Mouse (Mus musculus): ENCODE results near the gene Mrpl11.
"Not testable (repeated sequence)": the region's sequence is repeated elsewhere in the genome, so short reads cannot be mapped to it uniquely, and the experiment has no call there.

The Mrpl11 gene

DNA sequence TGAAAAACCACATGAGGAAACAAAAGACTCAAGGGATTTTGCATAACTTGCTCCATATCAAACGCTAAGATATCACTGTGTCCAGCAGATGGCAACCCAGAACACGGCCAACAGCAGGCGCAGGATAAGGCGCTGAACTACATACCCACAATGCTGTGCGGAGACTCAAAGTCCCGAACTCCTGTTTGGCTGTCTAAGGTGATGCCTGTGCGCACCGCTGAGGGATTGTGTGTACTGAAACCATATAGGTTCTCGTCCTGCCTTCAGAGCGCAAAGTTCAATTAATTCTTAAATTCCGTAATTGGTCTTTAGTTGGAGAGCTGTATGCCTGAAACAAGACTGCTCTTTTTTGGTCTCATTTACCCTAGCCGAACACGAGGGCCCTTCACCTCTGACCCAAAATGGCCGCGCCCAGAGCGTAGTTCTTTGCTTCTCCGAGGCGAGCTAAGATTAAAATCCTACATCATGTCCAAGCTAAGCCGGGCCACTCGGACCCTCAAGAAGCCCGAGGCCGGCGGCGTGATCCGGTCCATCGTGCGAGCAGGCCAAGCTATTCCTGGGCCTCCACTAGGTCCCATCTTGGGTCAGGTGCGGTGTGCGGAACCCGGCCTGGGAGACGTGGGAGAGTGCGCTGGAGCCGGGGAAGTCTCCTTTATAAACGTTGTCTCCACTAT lies at the start of gene Mrpl11:
TSS of gene Mrpl11 (plus strand) at position 220 of the 674 bp plus-strand sequence.
- peak; percentile 79 to 87 for DNase-seq (ENCODE audit: low spot score in 2 of 2)

GRCm38 (mm10) chr19:4915924-4916603 lies 45.9 kb upstream of the Mrpl11 start:
- DNase-seq (ENCODE audit: low spot score in 2 of 2), result no peak

DNA sequence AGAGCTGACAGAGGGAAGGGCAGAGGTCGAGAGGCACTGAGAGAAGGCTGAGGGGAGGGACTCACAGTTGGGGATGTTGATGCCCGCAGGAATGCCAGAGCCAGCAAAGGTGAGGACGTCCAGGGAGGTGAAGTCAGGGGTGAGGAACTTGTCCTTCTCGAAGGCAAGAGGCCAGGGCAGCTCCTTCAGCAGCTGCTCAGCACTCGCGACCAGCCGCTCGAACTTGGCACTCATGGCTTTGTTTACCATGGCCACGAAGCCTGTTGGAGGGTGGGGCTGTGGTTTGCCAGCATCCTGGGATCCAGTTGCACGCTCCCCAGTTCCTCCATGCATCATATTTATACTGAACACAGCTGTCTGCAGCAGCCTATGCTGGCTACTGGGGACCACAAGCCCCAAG lies 45.1 kb upstream of the Mrpl11 start:
- no peak for DNase-seq (ENCODE audit: low spot score in 2 of 2)

GRCm38 (mm10) chr19:4919652-4920051 lies 42.3 kb upstream of the Mrpl11 start:
- DNase-seq (ENCODE audit: low spot score in 2 of 2), result no peak

- no peak for DNase-seq (ENCODE audit: low spot score in 2 of 2)
Observed at GRCm38 (mm10) chr19:4925121-4925860, 36.7 kb upstream of the Mrpl11 start.

DNA sequence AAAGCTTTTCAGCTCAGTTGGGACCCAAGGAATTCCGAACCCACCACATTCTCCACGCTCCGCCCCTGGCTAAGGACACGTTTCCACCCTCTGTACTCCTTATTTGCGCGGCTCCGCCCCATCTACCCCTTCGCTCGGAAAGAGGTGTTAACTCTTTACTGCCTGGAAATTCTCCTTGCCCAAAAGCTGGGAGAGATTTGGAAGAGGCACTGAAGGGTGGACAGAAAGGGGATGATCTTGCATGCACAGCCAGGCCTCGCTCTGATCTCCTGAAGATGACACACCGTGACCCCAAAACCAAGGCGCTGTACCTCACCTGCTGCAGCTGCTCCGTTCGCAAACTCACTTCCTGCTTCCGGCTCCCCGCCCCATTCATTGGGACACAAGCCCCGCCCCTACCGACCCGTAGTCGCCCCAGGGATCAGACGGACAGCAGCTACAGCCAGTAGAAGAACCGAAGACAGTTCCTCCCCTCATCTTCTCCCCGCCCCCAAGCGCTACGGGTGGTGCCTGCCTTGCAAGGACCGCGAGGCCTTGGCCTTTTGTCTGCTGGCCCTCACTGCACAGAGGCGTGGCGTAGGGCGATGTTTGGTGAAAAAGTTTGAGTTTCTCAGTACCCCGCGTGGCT lies 33.9 kb upstream of the Mrpl11 start, which contains the start of gene Dpp3:
TSS of gene Dpp3 (minus strand) at position 384 of the 628 bp plus-strand sequence.
- DNase-seq (ENCODE audit: low spot score in 2 of 2), result peak; percentile 96 to 97

- DNase-seq (ENCODE audit: low spot score in 2 of 2), result no peak
Observed at GRCm38 (mm10) chr19:4928781-4929180, 33.2 kb upstream of the Mrpl11 start.

GRCm38 (mm10) chr19:4936896-4937295 lies 25.1 kb upstream of the Mrpl11 start:
- no peak for DNase-seq (ENCODE audit: low spot score in 2 of 2)

- DNase-seq (ENCODE audit: low spot score in 2 of 2), result no peak
Observed at GRCm38 (mm10) chr19:4937444-4938310, 24.3 kb upstream of the Mrpl11 start.

GRCm38 (mm10) chr19:4942551-4943252 lies 19.2 kb upstream of the Mrpl11 start, which contains the start of gene Peli3:
Gene Peli3, minus strand, starts transcription at chr19:4943127.
- peak; percentile 38 to 53 for DNase-seq (ENCODE audit: low spot score in 2 of 2)

DNA sequence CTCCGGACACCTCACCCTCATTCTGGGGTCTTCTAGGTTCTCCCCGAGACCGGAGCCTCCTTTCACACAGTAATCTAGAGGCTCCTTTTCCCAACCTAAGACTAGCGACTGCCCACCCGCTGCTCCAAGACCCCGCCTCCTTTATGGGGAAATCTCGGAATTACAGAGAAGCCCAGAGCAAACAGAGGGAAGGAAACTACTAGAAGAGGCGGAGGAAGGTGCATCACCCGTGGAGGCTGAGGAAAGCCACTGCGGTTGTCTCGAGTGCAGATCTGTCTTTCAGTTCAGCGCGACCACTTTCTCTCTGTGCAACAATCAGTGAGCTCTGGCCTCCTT lies 18.7 kb upstream of the Mrpl11 start:
- DNase-seq (ENCODE audit: low spot score in 2 of 2), result no peak

- DNase-seq (ENCODE audit: low spot score in 2 of 2), result no peak
Observed at GRCm38 (mm10) chr19:4945540-4945939, 16.4 kb upstream of the Mrpl11 start.

- not testable (repeated sequence) for DNase-seq (ENCODE audit: low spot score in 2 of 2)
Observed at GRCm38 (mm10) chr19:4948641-4949040, 13.3 kb upstream of the Mrpl11 start.

DNA sequence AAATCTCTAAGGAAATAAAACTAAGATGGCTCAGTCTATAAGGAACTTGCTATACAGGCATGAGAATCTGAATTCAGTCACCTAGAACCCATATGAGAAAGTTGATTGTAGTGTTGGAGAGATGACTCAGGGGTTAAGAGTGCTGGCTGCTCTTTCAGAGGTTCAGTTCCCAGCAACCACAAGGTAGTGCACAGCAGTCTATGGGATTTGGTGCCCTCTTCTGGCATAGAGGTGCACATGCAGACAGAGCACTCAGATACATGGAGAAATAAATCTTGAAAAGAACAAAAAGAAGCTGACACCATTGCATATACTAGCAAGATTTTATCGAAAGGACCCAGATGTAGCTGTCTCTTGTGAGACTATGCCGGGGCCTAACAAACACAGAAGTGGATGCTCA lies 6.3 kb downstream of the Mrpl11 start:
- DNase-seq (ENCODE audit: low spot score in 2 of 2), result no peak

DNA sequence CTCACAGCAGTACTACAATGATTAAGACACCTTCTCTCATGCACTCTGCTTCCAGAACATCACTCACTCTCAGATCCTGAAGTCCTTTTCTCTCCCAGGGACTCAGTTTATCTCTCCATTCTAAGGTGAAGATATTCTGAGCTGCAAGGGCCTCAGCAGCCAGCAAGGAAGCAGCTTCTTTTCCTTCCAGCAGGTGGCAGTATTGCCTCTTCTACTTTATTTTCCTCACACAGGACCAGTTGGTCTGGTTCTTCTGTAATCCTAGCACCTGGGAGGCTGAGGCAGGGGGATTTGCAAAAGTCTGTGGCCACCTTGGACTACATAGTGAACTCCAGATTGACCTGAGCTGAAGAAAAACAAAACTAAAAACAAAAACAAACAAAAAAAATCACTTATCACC lies 19.8 kb downstream of the Mrpl11 start:
- peak in 1 of 2 experiments; percentile 60 for DNase-seq (ENCODE audit: low spot score in 2 of 2)

GRCm38 (mm10) chr19:4989013-4989412 lies 27.1 kb downstream of the Mrpl11 start:
- DNase-seq (ENCODE audit: low spot score in 2 of 2), result peak; percentile 57 to 64

DNA sequence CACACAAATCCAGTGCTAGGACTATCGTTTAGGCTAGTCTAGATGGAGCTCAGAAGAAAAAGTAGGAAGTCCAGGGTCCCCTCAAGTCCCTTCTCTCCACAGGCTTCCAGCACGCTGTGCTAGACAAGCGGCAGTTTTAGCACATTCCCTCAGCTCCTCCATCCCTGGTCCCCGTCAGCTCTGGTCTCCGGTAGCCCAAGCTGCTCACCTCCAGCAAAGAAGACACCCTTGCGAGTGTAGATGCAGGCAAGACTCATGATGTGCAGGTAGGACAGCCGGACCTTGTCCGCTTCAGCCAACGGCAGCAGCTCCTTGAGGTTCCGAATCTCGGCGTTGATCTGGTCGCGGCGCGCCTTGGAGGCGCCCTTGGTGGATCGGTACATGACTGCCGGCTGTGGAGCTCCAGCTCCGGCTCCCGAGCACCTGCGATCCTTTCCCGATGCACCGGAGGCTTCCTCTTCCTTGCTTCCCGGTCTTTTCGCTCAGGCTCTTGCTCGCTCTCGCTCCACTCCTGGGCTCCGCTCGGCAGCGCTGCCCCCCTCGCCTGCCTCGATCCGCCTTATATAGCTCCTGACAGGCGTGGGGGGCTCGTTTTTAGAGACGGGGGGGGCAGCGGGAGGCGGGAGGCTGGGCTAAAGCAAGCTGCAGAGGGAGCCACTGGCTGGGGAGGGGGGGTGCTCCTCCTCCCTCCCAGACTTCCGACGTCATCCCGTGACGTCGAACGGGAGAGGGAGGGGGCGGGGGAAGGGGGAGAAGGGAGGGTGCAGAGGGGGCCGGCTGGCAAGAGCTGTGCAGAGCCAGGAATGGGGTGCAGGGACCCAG lies 27.7 kb downstream of the Mrpl11 start:
- DNase-seq (ENCODE audit: low spot score in 2 of 2), result peak; percentile 75 to 79

DNA sequence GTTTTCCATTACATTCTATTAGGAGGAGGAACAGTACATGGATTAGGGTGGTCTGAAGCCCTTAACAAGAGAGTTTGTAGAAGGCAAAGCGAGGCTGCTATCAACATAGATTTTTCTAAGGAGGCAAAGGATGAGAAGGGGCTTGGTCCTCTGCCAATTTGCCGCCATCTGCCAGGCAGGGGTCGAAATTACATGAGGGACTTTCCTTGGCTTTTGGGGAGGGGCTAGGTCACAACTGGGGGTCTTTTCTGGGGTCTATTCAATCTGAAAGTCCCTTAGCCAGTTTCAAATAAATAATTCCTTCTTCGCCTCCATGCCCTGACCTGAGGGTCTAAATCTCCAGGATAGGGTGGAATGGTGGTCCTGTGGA lies 28.3 kb downstream of the Mrpl11 start, which contains the start of gene Npas4:
TSS of gene Npas4 (minus strand) at position 61 of the 370 bp plus-strand sequence.
- DNase-seq (ENCODE audit: low spot score in 2 of 2), result no peak

- no peak for DNase-seq (ENCODE audit: low spot score in 2 of 2)
Observed at GRCm38 (mm10) chr19:4990716-4991115, 28.8 kb downstream of the Mrpl11 start.

DNA sequence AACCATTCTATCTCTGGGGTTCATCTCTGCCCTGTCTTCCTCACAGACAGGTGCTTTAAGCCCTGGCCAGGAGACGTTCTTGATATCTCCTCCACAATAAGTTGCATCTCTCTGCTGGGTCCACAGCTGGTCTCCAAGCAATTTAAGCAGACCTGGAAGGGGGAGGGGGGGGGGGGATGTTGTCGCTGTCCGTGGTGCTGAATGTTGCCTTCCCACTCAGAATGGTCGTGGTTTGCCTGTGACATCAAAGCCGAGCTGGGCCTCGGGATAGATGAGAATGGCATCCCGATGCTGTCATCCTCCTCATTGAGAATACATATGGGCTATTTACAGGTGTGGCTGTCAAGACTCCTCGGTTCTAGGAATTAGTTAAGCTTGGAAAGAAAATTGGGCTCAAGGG lies 30.4 kb downstream of the Mrpl11 start:
- no peak for DNase-seq (ENCODE audit: low spot score in 2 of 2)
